Mouse (Mus musculus) ES-E14 (cell line): ENCODE measurements around the gene Ercc2. TPM values are rescaled to one million over a fixed set of nuclear protein-coding genes. Genes with fewer than 3 reads are reported as not detected.
A peak's percentile ranks its signal among the peaks of the same experiment; 100 is the strongest.

Source experiments
- DNase-seq: peaks from one replicate; pipeline ENCODE4 v3.0.0-alpha.2; 2013; ENCODE audit warnings: low read depth, low spot score
- H3K27ac ChIP-seq: 2 replicates; pipeline ENCODE4 v1.5.1; 2012; ENCODE audit warnings: low read depth, mild to moderate bottlenecking, low read length, moderate library complexity, mixed read lengths; ENCODE audit not compliant: poor library complexity, insufficient read depth, severe bottlenecking
- H3K36me3 ChIP-seq: 2 replicates; pipeline ENCODE4 v1.6.1; 2012; ENCODE audit warnings: mild to moderate bottlenecking, low read length, moderate library complexity, mixed read lengths; ENCODE audit not compliant: control insufficient read depth, poor library complexity, insufficient read depth, severe bottlenecking
- H3K4me1 ChIP-seq, 2 experiments: fragments of 150-350 bp in 1 of 2; sonication (generic) in 1 of 2; 2 replicates each; pipeline ENCODE4 v1.6.1; 2012; ENCODE audit warnings: low read length in 2 of 2, mild to moderate bottlenecking in 1 of 2, mixed read lengths in 1 of 2; ENCODE audit not compliant: control insufficient read depth in 2 of 2, insufficient read depth in 2 of 2, poor library complexity in 1 of 2
- H3K4me3 ChIP-seq, 2 experiments: fragments of 150-350 bp in 1 of 2; sonication (generic) in 1 of 2; 2 replicates each; pipeline ENCODE4 v1.5.1; 2012; ENCODE audit warnings: low read length in 2 of 2, low read depth in 1 of 2, mild to moderate bottlenecking in 1 of 2, mixed read lengths in 1 of 2; ENCODE audit not compliant: insufficient read depth in 1 of 2, poor library complexity in 1 of 2, severe bottlenecking in 1 of 2
- H3K9ac ChIP-seq: 2 replicates; pipeline ENCODE4 v1.6.1; 2012; ENCODE audit warnings: low read depth, mild to moderate bottlenecking, low read length, mixed read lengths; ENCODE audit not compliant: poor library complexity, insufficient read depth, severe bottlenecking
- H3K9me3 ChIP-seq: fragments of 150-350 bp; sonication (generic); 2 replicates; pipeline ENCODE4 v1.6.1; 2012; ENCODE audit warnings: low read depth, mild to moderate bottlenecking, low read length; ENCODE audit not compliant: control insufficient read depth, insufficient read depth
- CHD2 ChIP-seq: IDR thresholded peaks from 2 replicates; pipeline ENCODE4 v1.6.1; 2014; ENCODE audit warnings: mild to moderate bottlenecking, low read depth, low read length, inconsistent platforms
- HCFC1 ChIP-seq: IDR thresholded peaks from 2 replicates; pipeline ENCODE4 v1.6.1; 2012; ENCODE audit warnings: low read length, inconsistent platforms, borderline replicate concordance; ENCODE audit not compliant: insufficient read depth
- MAFK ChIP-seq: IDR thresholded peaks from 2 replicates; pipeline ENCODE4 v1.6.1; 2014; ENCODE audit warnings: mild to moderate bottlenecking, low read depth, low read length, inconsistent platforms; ENCODE audit not compliant: insufficient read depth
- ZC3H11A ChIP-seq: IDR thresholded peaks from 2 replicates; pipeline ENCODE4 v1.6.1; 2012; ENCODE audit warnings: low read depth, mild to moderate bottlenecking, inconsistent platforms, low read length, borderline replicate concordance
- ZNF384 ChIP-seq: IDR thresholded peaks from 2 replicates; pipeline ENCODE4 v1.6.1; 2012; ENCODE audit warnings: low read depth, low read length, inconsistent platforms
- in situ Hi-C, 2 experiments: fragments of 600-800 bp; cut with MboI; formaldehyde crosslinking; loops; one replicate each; pipeline ENCODE4 v1.15.1; 2025; ENCODE audit warnings: low sequenced_read_pairs in 2 of 2, inconsistent platforms in 1 of 2; ENCODE audit not compliant: unreplicated experiment in 2 of 2
- total RNA-seq: library from RNA; depleted of rRNA; stranded (reverse); fragments of 300-350 nt; gene quantifications from 2 replicates; pipeline ENCODE4 v1.2.3, GENCODE M21; 2012

Gene Ercc2
- total RNA-seq, 1 experiment, result 38.8 TPM

DNA sequence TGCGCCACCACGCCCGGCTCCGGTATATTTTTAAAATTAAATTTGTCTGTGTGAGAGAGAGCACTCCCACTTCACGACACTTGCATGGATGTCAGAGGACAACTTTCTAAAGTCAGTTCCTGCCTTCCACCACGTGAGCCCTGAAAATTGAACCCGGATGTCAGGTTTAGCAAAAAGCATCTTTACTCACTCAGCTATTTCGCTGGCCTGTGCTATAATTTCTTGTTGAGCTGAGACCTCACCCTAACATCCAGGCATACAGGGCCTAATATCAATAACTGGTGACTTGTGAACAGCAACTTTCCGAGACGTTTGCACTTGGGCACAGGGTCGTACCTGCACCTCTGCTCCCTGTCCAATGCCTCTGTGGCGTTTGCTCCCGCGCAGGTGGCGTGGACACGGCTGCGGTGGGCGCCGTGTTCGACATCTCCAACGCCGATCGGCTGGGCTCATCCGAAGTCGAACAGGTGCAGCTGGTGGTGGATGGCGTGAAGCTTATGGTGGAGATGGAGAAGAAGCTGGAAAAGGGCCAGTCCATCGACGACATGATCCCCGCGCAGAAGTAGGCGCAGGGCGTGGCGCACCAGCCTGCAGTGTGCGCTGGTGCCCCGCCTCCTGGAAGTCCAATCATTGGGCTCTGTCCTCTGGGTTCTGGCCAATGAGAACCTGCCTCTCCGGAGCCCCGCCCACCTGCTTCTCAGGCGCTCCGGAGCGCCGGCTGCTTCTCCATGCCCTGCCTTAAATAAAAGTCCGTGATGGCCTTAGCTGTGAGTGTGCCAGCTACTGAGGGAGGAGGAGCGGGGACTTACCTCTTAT, 39.2 kb downstream of the Ercc2 start:
- Histone ChIP-seq H3K4me1 (peaks cover 0 to 7% of the 10 kb centered on the region in 2 experiments; a peak in 1 of 4 replicates), H3K27ac (no peak overlapping the region), H3K36me3 (no peaks in the 10 kb centered on the region; the same call in 1 of the 2 replicates), H3K9me3 (no peaks in the 10 kb centered on the region), H3K9ac (peak overlapping the region; percentile 51; the same call in 1 of the 2 replicates), H3K4me3 (peak overlapping the region; percentile 56 to 66)
- TF ChIP-seq MAFK, result no peak
- TF ChIP-seq ZNF384, result no peak
- no peak for TF ChIP-seq HCFC1
- no peak for TF ChIP-seq CHD2
- TF ChIP-seq ZC3H11A, result no peak
- in situ Hi-C loops, result no loop called here
- peak; percentile 86 for DNase-seq

DNA sequence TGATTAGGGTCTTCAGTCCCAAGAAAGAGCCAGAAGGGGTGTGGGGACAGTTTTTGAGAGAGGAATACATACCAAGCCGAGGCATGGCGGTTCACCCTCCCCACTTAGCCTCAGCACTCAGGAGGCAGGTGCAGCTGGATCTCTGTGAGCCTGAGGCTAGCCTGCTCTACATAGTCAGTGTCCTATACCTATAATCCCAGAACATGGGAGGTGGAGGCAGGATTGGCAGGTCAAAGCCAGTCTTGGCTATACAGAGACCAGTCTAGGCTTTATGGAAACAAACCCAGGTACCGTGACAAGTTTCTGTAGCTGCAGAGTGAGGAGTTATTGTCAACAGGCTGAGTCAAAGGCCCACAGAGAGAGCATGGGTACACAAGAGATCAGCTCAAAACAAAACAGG, 41.3 kb downstream of the Ercc2 start:
- in situ Hi-C loops, result no loop called here
- DNase-seq, result no peak
- Histone ChIP-seq H3K36me3 (no peaks in the 10 kb centered on the region; the same call in 1 of the 2 replicates), H3K9ac (no peak overlapping the region), H3K9me3 (no peaks in the 10 kb centered on the region), H3K27ac (no peak overlapping the region), H3K4me1 (peaks cover 9 to 17% of the 10 kb centered on the region in 2 experiments), H3K4me3 (no peak overlapping the region)
- no peak for TF ChIP-seq CHD2
- no peak for TF ChIP-seq ZNF384
- no peak for TF ChIP-seq MAFK
- TF ChIP-seq ZC3H11A, result no peak
- TF ChIP-seq HCFC1, result no peak

GRCm38 (mm10) chr7:19424051-19424450, 42.2 kb downstream of the Ercc2 start:
- H3K36me3 ChIP-seq, result no peaks in the 10 kb centered on the region; the same call in 1 of the 2 replicates
- H3K27ac ChIP-seq, result no peak overlapping the region
- in situ Hi-C loops, result no loop called here
- peaks cover 12 to 25% of the 10 kb centered on the region in 2 experiments for H3K4me1 ChIP-seq
- H3K4me3 ChIP-seq, result no peak overlapping the region
- H3K9ac ChIP-seq, result no peak overlapping the region
- TF ChIP-seq CHD2, result no peak
- TF ChIP-seq MAFK, result no peak
- DNase-seq, result no peak
- no peaks in the 10 kb centered on the region for H3K9me3 ChIP-seq

- TF ChIP-seq CHD2, result no peak
- TF ChIP-seq HCFC1, result peak; percentile 86
- no peak for DNase-seq
- Histone ChIP-seq H3K36me3 (peaks cover 8% of the 10 kb centered on the region), H3K9ac (peak overlapping the region; percentile 64), H3K27ac (no peak overlapping the region), H3K4me3 (peak overlapping the region; percentile 33 to 59; a peak in 3 of 4 replicates), H3K4me1 (peaks cover 15 to 28% of the 10 kb centered on the region in 2 experiments), H3K9me3 (no peaks in the 10 kb centered on the region)
- in situ Hi-C loops, result no loop called here
Measured at GRCm38 (mm10) chr7:19426349-19426748, 44.5 kb downstream of the Ercc2 start.

- Histone ChIP-seq H3K9ac (no peak overlapping the region), H3K9me3 (no peaks in the 10 kb centered on the region), H3K4me3 (no peak overlapping the region), H3K36me3 (peaks cover 12% of the 10 kb centered on the region), H3K4me1 (peaks cover 15 to 28% of the 10 kb centered on the region in 2 experiments), H3K27ac (no peak overlapping the region)
- DNase-seq, result no peak
- in situ Hi-C loops, result no loop called here
- TF ChIP-seq ZNF384 (no peak), ZC3H11A (no peak), MAFK (no peak), HCFC1 (no peak), CHD2 (no peak)
Measured at GRCm38 (mm10) chr7:19426888-19427287, 45.1 kb downstream of the Ercc2 start.
